Mouse (Mus musculus) heart, embryonic 11.5 days (tissue): ENCODE data around the gene Auts2. TPM values are rescaled to one million over a fixed set of nuclear protein-coding genes. Genes with fewer than 3 reads are reported as not detected.

Source experiments
- ATAC-seq: fragments of 200-750 bp; cut with Nextera tagmentation; replicated peaks from 2 replicates; pipeline ENCODE4 v1.8.0; 2017; ENCODE audit warnings: moderate library complexity; ENCODE audit not compliant: insufficient number of reproducible peaks, low FRiP score, low TSS enrichment
- H3K27ac ChIP-seq: fragments of 300-500 bp; sonication (generic); 2 replicates; pipeline ENCODE4 v1.5.1; 2014; ENCODE audit warnings: mild to moderate bottlenecking, low read depth, low read length
- H3K27me3 ChIP-seq: fragments of 300-500 bp; sonication (generic); 2 replicates; pipeline ENCODE4 v1.6.1; 2014; ENCODE audit warnings: mild to moderate bottlenecking, low read length, mixed read lengths; ENCODE audit not compliant: control insufficient read depth, insufficient read depth
- H3K36me3 ChIP-seq: fragments of 300-500 bp; sonication (generic); 2 replicates; pipeline ENCODE4 v1.6.1; 2014; ENCODE audit warnings: mild to moderate bottlenecking, low read length, moderate library complexity, mixed read lengths; ENCODE audit not compliant: control insufficient read depth, insufficient read depth
- H3K4me1 ChIP-seq: fragments of 300-500 bp; sonication (generic); 2 replicates; pipeline ENCODE4 v1.6.1; 2014; ENCODE audit warnings: low read length; ENCODE audit not compliant: control insufficient read depth, insufficient read depth
- H3K4me2 ChIP-seq: fragments of 300-500 bp; sonication (generic); 2 replicates; pipeline ENCODE4 v1.6.1; 2014; ENCODE audit warnings: mild to moderate bottlenecking, moderate library complexity
- H3K4me3 ChIP-seq: fragments of 300-500 bp; sonication (generic); 2 replicates; pipeline ENCODE4 v1.5.1; 2014; ENCODE audit warnings: low read depth, low read length
- H3K9ac ChIP-seq: fragments of 300-500 bp; sonication (generic); 2 replicates; pipeline ENCODE4 v1.6.1; 2014; ENCODE audit warnings: mild to moderate bottlenecking, low read depth, low read length, moderate library complexity
- H3K9me3 ChIP-seq: fragments of 300-500 bp; sonication (generic); replicated peaks from 2 replicates; pipeline ENCODE4 v1.6.1; 2016; ENCODE audit warnings: low read length; ENCODE audit not compliant: control insufficient read depth
- WGBS: fragments of 180-500 bp; shearing (Covaris S2); extraction: QIAGEN DNeasy Blood & Tissue Kit; methylation state at CpG from one replicate; pipeline ENCODE4 v1.1.7; 2014; ENCODE audit not compliant: insufficient replicate concordance; 5-methylcytosine and 5-hydroxymethylcytosine counted together
- polyA plus RNA-seq: library from polyadenylated mRNA; unstranded; fragments of >200 nt; fragmentation: Nextera tagmentation; extraction: Ambion mirVana; gene quantifications from 2 replicates; pipeline ENCODE4 v1.2.1, GENCODE M21; 2014

The Auts2 gene
- polyA plus RNA-seq, 1 experiment from 2014 or later = 19.8 TPM

GRCm38 (mm10) chr5:132477533-132477932 is 65.6 kb downstream of the Auts2 start:
- 47% methylated on average over 1 of the region's 1 CpGs for WGBS
- Histone ChIP-seq H3K9ac (no peak overlapping the region), H3K4me2 (no peak overlapping the region), H3K4me3 (no peak overlapping the region), H3K27ac (no peak overlapping the region), H3K27me3 (no peaks in the 10 kb centered on the region), H3K4me1 (peaks cover 19% of the 10 kb centered on the region), H3K9me3 (no peaks in the 10 kb centered on the region), H3K36me3 (no peaks in the 10 kb centered on the region)
- ATAC-seq = no peak

- Histone ChIP-seq H3K4me3 (no peak overlapping the region), H3K9me3 (no peaks in the 10 kb centered on the region), H3K4me2 (no peak overlapping the region), H3K27me3 (no peaks in the 10 kb centered on the region), H3K9ac (no peak overlapping the region), H3K4me1 (peaks cover 13% of the 10 kb centered on the region), H3K36me3 (no peaks in the 10 kb centered on the region), H3K27ac (no peak overlapping the region; the same call in none of the 2 replicates)
- ATAC-seq = no peak
- 65% methylated on average over 5 of the region's 5 CpGs for WGBS
Observed at GRCm38 (mm10) chr5:132472905-132473321, 70.2 kb downstream of the Auts2 start.

GRCm38 (mm10) chr5:132472184-132472829 is 70.8 kb downstream of the Auts2 start:
- H3K27ac ChIP-seq = no peak overlapping the region; the same call in 1 of the 2 replicates
- ATAC-seq = no peak
- no peaks in the 10 kb centered on the region for H3K36me3 ChIP-seq
- no peaks in the 10 kb centered on the region for H3K27me3 ChIP-seq
- peak overlapping the region; percentile 23; the same call in 1 of the 2 replicates for H3K4me2 ChIP-seq
- H3K9ac ChIP-seq = no peak overlapping the region
- H3K4me3 ChIP-seq = no peak overlapping the region
- WGBS = 61% methylated on average over 5 of the region's 5 CpGs
- H3K4me1 ChIP-seq = peaks cover 13% of the 10 kb centered on the region
- no peaks in the 10 kb centered on the region for H3K9me3 ChIP-seq

- Histone ChIP-seq H3K4me3 (no peak overlapping the region), H3K27ac (no peak overlapping the region), H3K9ac (no peak overlapping the region), H3K36me3 (no peaks in the 10 kb centered on the region), H3K4me1 (peaks cover 10% of the 10 kb centered on the region), H3K4me2 (no peak overlapping the region), H3K27me3 (no peaks in the 10 kb centered on the region), H3K9me3 (no peaks in the 10 kb centered on the region)
- ATAC-seq = no peak
- WGBS = 75% methylated on average over 2 of the region's 2 CpGs
Observed at GRCm38 (mm10) chr5:132467364-132467743, 75.8 kb downstream of the Auts2 start.

- Histone ChIP-seq H3K9me3 (no peaks in the 10 kb centered on the region), H3K9ac (no peak overlapping the region), H3K27me3 (no peaks in the 10 kb centered on the region), H3K4me3 (no peak overlapping the region), H3K27ac (no peak overlapping the region), H3K4me1 (peaks cover 5% of the 10 kb centered on the region), H3K4me2 (no peak overlapping the region), H3K36me3 (no peaks in the 10 kb centered on the region)
- no peak for ATAC-seq
- WGBS = 56% methylated on average over 16 of the region's 16 CpGs
Observed at GRCm38 (mm10) chr5:132466427-132467363, 76.4 kb downstream of the Auts2 start.

GRCm38 (mm10) chr5:132462560-132462959 is 80.6 kb downstream of the Auts2 start:
- Histone ChIP-seq H3K4me1 (peaks cover 5% of the 10 kb centered on the region), H3K27ac (no peak overlapping the region), H3K27me3 (no peaks in the 10 kb centered on the region), H3K36me3 (no peaks in the 10 kb centered on the region), H3K9ac (no peak overlapping the region), H3K9me3 (no peaks in the 10 kb centered on the region), H3K4me3 (no peak overlapping the region), H3K4me2 (no peak overlapping the region)
- 90% methylated on average over 11 of the region's 11 CpGs for WGBS
- ATAC-seq = no peak

- H3K27ac ChIP-seq = no peak overlapping the region
- ATAC-seq = no peak
- H3K4me1 ChIP-seq = no peaks in the 10 kb centered on the region
- H3K9ac ChIP-seq = no peak overlapping the region
- no peaks in the 10 kb centered on the region for H3K9me3 ChIP-seq
- no peak overlapping the region for H3K4me3 ChIP-seq
- no peak overlapping the region for H3K4me2 ChIP-seq
- H3K36me3 ChIP-seq = no peaks in the 10 kb centered on the region
- WGBS = 88% methylated on average over 7 of the region's 7 CpGs
- H3K27me3 ChIP-seq = no peaks in the 10 kb centered on the region
Observed at GRCm38 (mm10) chr5:132458498-132458897, 84.6 kb downstream of the Auts2 start.

- H3K4me1 ChIP-seq = 0 out of 2 replicates have a peak, but pooled peaks cover 3% of the 10 kb centered on the region
- H3K9me3 ChIP-seq = no peaks in the 10 kb centered on the region
- ATAC-seq = no peak
- no peak overlapping the region for H3K4me2 ChIP-seq
- no peaks in the 10 kb centered on the region for H3K36me3 ChIP-seq
- WGBS = 81% methylated on average over 2 of the region's 2 CpGs
- H3K27me3 ChIP-seq = no peaks in the 10 kb centered on the region
- H3K27ac ChIP-seq = no peak overlapping the region
- no peak overlapping the region for H3K4me3 ChIP-seq
- H3K9ac ChIP-seq = no peak overlapping the region
Observed at GRCm38 (mm10) chr5:132452381-132452780, 90.8 kb downstream of the Auts2 start.
